Mouse (Mus musculus): ENCODE data around the gene Mib2.

- TF ChIP-seq GATA1 (IDR thresholded peaks at IDR 0.05; ENCODE audit: low read length): no peak
- TF ChIP-seq TAL1 (IDR thresholded peaks at IDR 0.05; ENCODE audit: low read length): no peak
Observed at GRCm38 (mm10) chr4:155656214-155656751, 12.7 kb downstream of the Mib2 start.
